Mouse (Mus musculus): ENCODE data around the gene Psd.

DNA sequence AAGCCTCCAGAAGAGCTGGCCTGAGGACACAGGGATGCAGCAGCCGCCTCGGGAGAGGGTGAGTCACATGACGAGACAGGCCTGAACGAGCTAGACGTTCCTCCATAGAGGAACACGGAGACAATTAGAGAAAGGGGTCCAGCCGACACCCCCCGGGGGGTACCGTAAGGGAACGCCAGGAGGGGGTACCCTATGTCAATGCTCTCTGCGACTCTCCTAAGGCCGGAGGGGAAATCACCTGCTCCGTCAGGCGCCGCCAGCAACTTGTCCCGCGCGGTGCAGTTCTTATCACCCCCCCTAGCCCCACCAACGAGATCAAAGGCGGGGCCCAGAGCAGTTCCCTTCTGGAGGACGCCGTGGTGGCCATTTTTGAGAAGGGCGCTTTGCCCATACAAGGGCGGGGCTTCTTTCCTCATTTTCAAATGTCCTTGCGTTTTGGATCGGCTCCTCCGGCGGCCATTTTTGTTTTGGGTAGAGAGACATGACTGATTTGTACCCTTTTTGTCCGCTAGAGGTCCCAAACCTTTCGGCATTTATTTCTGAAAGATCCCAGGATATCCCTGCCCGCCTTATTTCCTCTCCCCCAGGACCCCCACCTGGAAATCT lies 11.5 kb upstream of the Psd start, which contains the start of gene Cuedc2:
- no peak for TF ChIP-seq CTCF (IDR thresholded peaks at IDR 0.05; ENCODE audit: low read depth, low read length)
- no peak for TF ChIP-seq POLR2A (IDR thresholded peaks at IDR 0.05; ENCODE audit: insufficient read depth, low read length)
- no peak for TF ChIP-seq EP300 (IDR thresholded peaks at IDR 0.05; ENCODE audit: insufficient read depth, low read depth, low read length)
